Mouse (Mus musculus) neural tube, embryonic 11.5 days (tissue): Measurements from ENCODE around the gene Timp2. TPM values are rescaled to one million over a fixed set of nuclear protein-coding genes. Genes with fewer than 3 reads are reported as not detected.

Experiments
- ATAC-seq: fragments of 200-750 bp; cut with Nextera tagmentation; 2 replicates; pipeline ENCODE4 v1.8.0; 2017; ENCODE audit warnings: moderate number of reproducible peaks, mild to moderate bottlenecking, moderate TSS enrichment, moderate library complexity; ENCODE audit not compliant: insufficient read depth, low FRiP score, low TSS enrichment
- DNase-seq: peaks from one replicate; pipeline ENCODE4 v3.0.0-alpha.2; 2015; ENCODE audit warnings: low spot score
- H3K27ac ChIP-seq: fragments of 300-500 bp; sonication (generic); 2 replicates; pipeline ENCODE4 v1.5.1; 2014; ENCODE audit warnings: low read depth, mild to moderate bottlenecking, low read length
- H3K27me3 ChIP-seq: fragments of 300-500 bp; sonication (generic); 2 replicates; pipeline ENCODE4 v1.6.1; 2014; ENCODE audit warnings: mild to moderate bottlenecking, low read length, mixed read lengths; ENCODE audit not compliant: control insufficient read depth, insufficient read depth
- H3K36me3 ChIP-seq: fragments of 300-500 bp; sonication (generic); 2 replicates; pipeline ENCODE4 v1.6.1; 2014; ENCODE audit warnings: mild to moderate bottlenecking, low read length, moderate library complexity, mixed read lengths; ENCODE audit not compliant: control insufficient read depth, insufficient read depth
- H3K4me1 ChIP-seq: fragments of 300-500 bp; sonication (generic); 2 replicates; pipeline ENCODE4 v1.6.1; 2014; ENCODE audit warnings: low read length, mixed read lengths; ENCODE audit not compliant: control insufficient read depth, insufficient read depth
- H3K4me2 ChIP-seq: fragments of 300-500 bp; sonication (generic); 2 replicates; pipeline ENCODE4 v1.6.1; 2014; ENCODE audit warnings: low read depth, mild to moderate bottlenecking, moderate library complexity
- H3K4me3 ChIP-seq: fragments of 300-500 bp; sonication (generic); 2 replicates; pipeline ENCODE4 v1.5.1; 2014; ENCODE audit warnings: low read depth, low read length
- H3K9ac ChIP-seq: fragments of 300-500 bp; sonication (generic); 2 replicates; pipeline ENCODE4 v1.6.1; 2014; ENCODE audit warnings: mild to moderate bottlenecking, low read length
- H3K9me3 ChIP-seq: fragments of 300-500 bp; sonication (generic); 2 replicates; pipeline ENCODE4 v1.6.1; 2016; ENCODE audit warnings: low read length; ENCODE audit not compliant: control insufficient read depth
- WGBS: fragments of 180-500 bp; shearing (Covaris S2); extraction: QIAGEN DNeasy Blood & Tissue Kit; methylation state at CpG from one replicate; pipeline ENCODE4 v1.1.7; 2014; 5-methylcytosine and 5-hydroxymethylcytosine counted together
- polyA plus RNA-seq: library from polyadenylated mRNA; unstranded; fragments of >200 nt; fragmentation: Nextera tagmentation; extraction: Ambion mirVana; gene quantifications from 2 replicates; pipeline ENCODE4 v1.2.1, GENCODE M21; 2014

Gene Timp2
- polyA plus RNA-seq, 1 experiment from 2014 or later: 46.4 TPM

GRCm38 (mm10) chr11:118289562-118289961 is 66.0 kb downstream of the Timp2 start:
- under 1% methylated on average over 22 of the region's 22 CpGs for WGBS
- DNase-seq (no peak), ATAC-seq (peak; percentile 28; the same call in 1 of the 2 replicates)
- Histone ChIP-seq H3K4me2 (peak overlapping the region; percentile 93), H3K9me3 (no peaks in the 10 kb centered on the region), H3K9ac (peak overlapping the region; percentile 87), H3K27ac (0 out of 2 replicates have a peak overlapping the region, but pooled peaks have one; percentile 44), H3K27me3 (no peaks in the 10 kb centered on the region), H3K4me3 (peak overlapping the region; percentile 86), H3K4me1 (peaks cover 16% of the 10 kb centered on the region), H3K36me3 (peaks cover 7% of the 10 kb centered on the region)

- Histone ChIP-seq H3K27ac (no peak overlapping the region), H3K9ac (peak overlapping the region; percentile 87), H3K4me1 (peaks cover 16% of the 10 kb centered on the region), H3K27me3 (no peaks in the 10 kb centered on the region), H3K9me3 (no peaks in the 10 kb centered on the region), H3K4me3 (peak overlapping the region; percentile 86), H3K36me3 (peaks cover 9% of the 10 kb centered on the region), H3K4me2 (peak overlapping the region; percentile 93)
- DNase-seq (no peak), ATAC-seq (no peak)
- WGBS: 3% methylated on average over 16 of the region's 16 CpGs
These were observed 66.5 kb downstream of the Timp2 start for GRCm38 (mm10) chr11:118289037-118289511.

DNA sequence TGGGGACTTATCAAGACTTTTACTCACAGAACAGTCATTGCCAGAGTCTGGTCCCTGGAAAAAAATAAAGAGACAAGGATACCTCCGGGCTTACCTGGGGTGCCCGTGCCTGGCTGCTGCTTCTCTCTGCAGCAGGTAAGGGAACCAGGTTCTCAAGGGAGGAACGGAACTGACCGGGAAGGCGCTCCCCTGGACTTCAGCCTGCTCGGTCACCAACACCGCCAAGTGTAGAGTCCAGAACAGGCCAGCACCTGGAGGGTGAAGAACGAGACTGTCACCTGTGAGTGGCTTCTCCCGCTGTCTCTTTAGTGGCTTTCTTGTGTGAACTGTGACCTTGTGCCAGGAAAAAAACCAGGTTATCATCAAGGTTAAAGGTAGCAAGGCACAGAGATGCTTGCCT is 68.0 kb downstream of the Timp2 start:
- Histone ChIP-seq H3K27me3 (no peaks in the 10 kb centered on the region), H3K36me3 (peaks cover 12% of the 10 kb centered on the region), H3K4me2 (no peak overlapping the region), H3K9me3 (no peaks in the 10 kb centered on the region), H3K27ac (no peak overlapping the region), H3K4me1 (peaks cover 16% of the 10 kb centered on the region), H3K9ac (no peak overlapping the region), H3K4me3 (no peak overlapping the region)
- ATAC-seq (no peak), DNase-seq (no peak)
- 96% methylated on average over 9 of the region's 9 CpGs for WGBS

- DNase-seq (no peak), ATAC-seq (no peak)
- Histone ChIP-seq H3K4me2 (no peak overlapping the region), H3K27ac (no peak overlapping the region), H3K36me3 (peaks cover 12% of the 10 kb centered on the region), H3K9me3 (no peaks in the 10 kb centered on the region), H3K4me1 (peaks cover 16% of the 10 kb centered on the region), H3K4me3 (no peak overlapping the region), H3K9ac (no peak overlapping the region), H3K27me3 (no peaks in the 10 kb centered on the region)
- WGBS: 97% methylated on average over 9 of the region's 9 CpGs
These were observed 69.1 kb downstream of the Timp2 start for GRCm38 (mm10) chr11:118286434-118286833.

DNA sequence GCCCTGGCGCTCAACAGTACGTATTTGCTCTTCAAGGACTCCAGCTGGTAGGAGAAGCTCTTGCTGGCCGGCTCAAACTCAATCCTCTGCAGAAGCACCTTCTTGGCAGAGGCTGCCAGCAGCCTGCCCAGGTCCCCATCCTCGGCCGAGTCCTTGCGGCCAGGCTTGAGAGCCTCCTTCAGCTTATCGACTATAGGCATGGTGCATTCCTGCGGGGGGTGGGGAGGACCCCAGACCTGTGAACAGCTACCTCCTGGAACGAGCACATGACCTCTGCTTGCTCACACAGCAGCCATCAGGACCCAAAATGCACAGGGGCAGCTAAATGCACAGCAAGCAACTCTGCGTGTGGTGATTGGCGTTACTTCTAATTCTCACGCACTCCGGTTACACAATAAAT is 69.7 kb downstream of the Timp2 start:
- ATAC-seq: no peak
- Histone ChIP-seq H3K4me1 (peaks cover 12% of the 10 kb centered on the region), H3K27ac (no peak overlapping the region), H3K4me2 (no peak overlapping the region), H3K36me3 (peaks cover 12% of the 10 kb centered on the region), H3K27me3 (no peaks in the 10 kb centered on the region), H3K9ac (no peak overlapping the region), H3K9me3 (no peaks in the 10 kb centered on the region), H3K4me3 (no peak overlapping the region)
- no peak for DNase-seq
- WGBS: 91% methylated on average over 13 of the region's 13 CpGs

- H3K4me2 ChIP-seq: no peak overlapping the region
- no peak overlapping the region for H3K4me3 ChIP-seq
- peaks cover 20% of the 10 kb centered on the region for H3K36me3 ChIP-seq
- no peaks in the 10 kb centered on the region for H3K4me1 ChIP-seq
- no peak overlapping the region for H3K27ac ChIP-seq
- DNase-seq (no peak), ATAC-seq (no peak)
- H3K27me3 ChIP-seq: no peaks in the 10 kb centered on the region
- no peaks in the 10 kb centered on the region for H3K9me3 ChIP-seq
- no peak overlapping the region for H3K9ac ChIP-seq
- WGBS: 95% methylated on average over 3 of the region's 3 CpGs
These were observed 75.3 kb downstream of the Timp2 start for GRCm38 (mm10) chr11:118280218-118280617.

DNA sequence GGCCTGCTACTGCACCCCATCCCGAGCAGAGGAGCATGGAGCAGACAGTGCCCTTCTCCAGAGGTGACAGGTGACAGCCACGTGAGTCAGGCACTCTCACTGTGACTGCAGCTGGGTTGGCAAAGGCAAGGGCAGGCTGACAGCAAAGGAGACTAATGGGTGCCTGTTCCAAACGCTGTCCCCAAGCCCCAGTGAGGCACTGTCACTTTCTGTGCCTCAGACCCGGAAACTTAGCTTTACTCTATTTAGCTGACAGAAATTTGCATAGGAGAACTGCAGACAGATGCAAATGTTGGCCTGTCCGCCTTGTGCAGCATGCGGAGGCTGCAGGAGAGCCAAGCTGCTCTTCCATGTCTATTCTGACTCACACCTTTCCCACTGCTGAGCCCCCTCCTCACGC is 79.2 kb downstream of the Timp2 start:
- Histone ChIP-seq H3K4me3 (no peak overlapping the region), H3K4me2 (no peak overlapping the region), H3K27ac (no peak overlapping the region), H3K4me1 (no peaks in the 10 kb centered on the region), H3K9me3 (no peaks in the 10 kb centered on the region), H3K27me3 (no peaks in the 10 kb centered on the region), H3K9ac (no peak overlapping the region), H3K36me3 (peaks cover 27% of the 10 kb centered on the region)
- no peak for DNase-seq
- WGBS: 89% methylated on average over 7 of the region's 7 CpGs
- no peak for ATAC-seq

DNA sequence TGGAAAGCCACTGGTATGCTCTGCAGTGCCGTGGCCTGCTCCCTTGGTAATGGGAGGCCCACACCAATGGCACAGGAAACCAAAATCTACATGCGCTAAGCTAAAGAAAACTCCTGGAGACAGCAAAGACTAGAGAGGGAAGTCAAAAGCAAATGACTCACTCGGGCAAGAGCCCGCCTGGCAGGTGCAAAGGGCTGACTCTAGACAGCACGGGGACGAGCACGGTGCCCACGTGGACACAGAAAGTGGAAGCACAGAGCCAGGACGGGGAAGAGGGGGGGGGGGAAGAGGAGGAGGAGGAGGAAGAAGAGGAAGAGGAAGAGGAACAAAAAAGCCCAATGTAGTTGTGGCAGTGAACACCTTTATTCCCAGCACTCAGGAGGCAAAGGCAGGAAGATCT is 80.4 kb downstream of the Timp2 start:
- H3K27me3 ChIP-seq: no peaks in the 10 kb centered on the region
- ATAC-seq: no peak
- H3K4me3 ChIP-seq: no peak overlapping the region
- no peaks in the 10 kb centered on the region for H3K9me3 ChIP-seq
- no peak for DNase-seq
- no peak overlapping the region for H3K4me2 ChIP-seq
- no peak overlapping the region for H3K27ac ChIP-seq
- no peaks in the 10 kb centered on the region for H3K4me1 ChIP-seq
- peaks cover 35% of the 10 kb centered on the region for H3K36me3 ChIP-seq
- whole genome bisulfite sequencing: 98% methylated on average over 9 of the region's 9 CpGs
- H3K9ac ChIP-seq: no peak overlapping the region

DNA sequence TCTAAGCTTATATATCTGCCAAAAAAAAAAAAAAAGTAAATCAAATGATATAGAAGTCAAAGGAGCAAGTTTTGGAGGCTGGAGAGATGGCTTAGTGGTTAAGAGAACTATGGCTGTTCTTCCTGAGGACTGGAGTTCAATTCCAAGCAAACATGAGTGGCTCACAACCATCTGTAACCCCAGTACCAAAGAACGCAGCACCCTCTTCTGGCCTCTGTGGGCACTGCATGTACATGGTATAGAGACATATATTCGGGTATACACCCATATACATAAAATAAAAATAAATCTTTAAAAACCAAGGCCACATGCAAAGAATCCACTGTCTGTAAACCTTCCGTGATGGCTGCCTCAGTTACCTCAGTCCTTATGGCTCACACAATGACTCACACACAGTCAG is 85.7 kb downstream of the Timp2 start:
- H3K27me3 ChIP-seq: no peaks in the 10 kb centered on the region
- H3K4me2 ChIP-seq: no peak overlapping the region
- DNase-seq (no peak), ATAC-seq (no peak)
- H3K4me3 ChIP-seq: no peak overlapping the region
- H3K4me1 ChIP-seq: no peaks in the 10 kb centered on the region
- H3K9me3 ChIP-seq: no peaks in the 10 kb centered on the region
- no peak overlapping the region for H3K9ac ChIP-seq
- whole genome bisulfite sequencing: 87% methylated on average over 3 of the region's 3 CpGs
- peaks cover 37% of the 10 kb centered on the region for H3K36me3 ChIP-seq
- H3K27ac ChIP-seq: no peak overlapping the region
